Mouse (Mus musculus) left cerebral cortex, adult 9 months (tissue): Measurements from ENCODE around the gene Rpl26.

Experiments used
- DNase-seq, 2 experiments: peaks; one replicate each; pipeline ENCODE4 v3.0.0; 2022; ENCODE audit warnings: low spot score in 2 of 2

The Rpl26 gene

GRCm38 (mm10) chr11:68901351-68902046 lies at the start of gene Rpl26:
Rpl26 (plus strand) TSS chr11:68901583.
- DNase-seq: peak; percentile 92 to 100

DNA sequence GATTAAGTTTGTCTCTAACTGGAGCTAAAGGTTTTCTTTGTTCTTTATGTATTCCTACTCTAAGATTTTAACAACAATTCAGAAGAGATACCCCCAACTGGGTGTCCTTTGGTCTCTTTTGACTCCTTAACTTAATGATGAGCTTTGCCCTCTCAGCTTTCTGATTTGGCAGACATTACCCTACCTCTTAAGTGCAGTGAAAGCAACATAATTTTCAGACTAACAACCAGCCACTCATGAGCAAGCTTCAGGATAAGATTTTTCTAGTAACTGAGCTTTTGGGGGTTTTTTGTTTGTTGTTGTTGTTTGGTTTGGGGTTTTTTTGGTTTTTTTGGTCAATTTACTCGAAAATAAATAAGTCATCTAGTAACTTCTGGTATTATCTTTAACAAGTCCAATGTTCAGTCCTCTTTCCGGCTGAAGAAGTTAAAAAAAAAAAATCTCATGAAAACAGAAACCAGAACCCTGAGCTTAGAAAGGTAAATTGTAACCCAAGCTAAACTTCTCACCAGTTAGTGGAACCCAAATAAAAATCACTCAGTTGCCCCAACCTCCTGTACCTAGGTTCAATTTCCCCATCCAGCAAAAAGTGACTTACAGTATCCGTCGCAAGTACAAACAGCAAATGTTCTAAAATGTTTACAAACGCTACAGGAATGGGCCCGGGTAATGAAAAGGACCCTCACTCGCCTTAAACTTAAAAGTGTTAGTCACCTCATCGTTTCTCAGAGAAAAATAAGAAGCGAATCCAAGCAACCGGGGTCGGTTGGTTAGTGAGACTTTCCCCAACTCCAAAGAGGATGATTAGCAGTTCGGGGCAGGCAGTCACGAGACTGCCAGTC lies 49.5 kb upstream of the Rpl26 start:
- no peak for DNase-seq

DNA sequence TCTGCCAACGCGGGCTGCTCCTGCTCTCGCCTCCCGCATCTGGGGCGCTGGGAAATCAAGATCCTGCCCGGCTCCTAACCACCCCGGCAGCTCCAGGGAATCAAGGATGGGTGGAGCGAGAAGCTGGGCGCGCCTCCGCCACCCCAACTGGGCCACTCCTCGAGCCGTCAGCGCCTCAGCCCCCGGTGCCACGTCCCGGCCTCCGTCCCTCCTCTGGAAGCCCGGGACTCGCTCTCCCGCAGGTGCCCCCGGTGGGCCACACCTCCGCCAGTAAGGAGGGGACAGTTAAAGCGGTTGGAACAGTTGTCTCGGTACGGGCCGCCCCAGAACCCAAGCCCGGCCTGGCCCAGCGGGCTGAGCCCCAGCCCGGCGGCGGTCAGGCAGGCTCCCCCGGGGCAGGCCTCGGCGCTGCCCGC lies 48.9 kb upstream of the Rpl26 start:
- peak; percentile 30 to 60 for DNase-seq

DNA sequence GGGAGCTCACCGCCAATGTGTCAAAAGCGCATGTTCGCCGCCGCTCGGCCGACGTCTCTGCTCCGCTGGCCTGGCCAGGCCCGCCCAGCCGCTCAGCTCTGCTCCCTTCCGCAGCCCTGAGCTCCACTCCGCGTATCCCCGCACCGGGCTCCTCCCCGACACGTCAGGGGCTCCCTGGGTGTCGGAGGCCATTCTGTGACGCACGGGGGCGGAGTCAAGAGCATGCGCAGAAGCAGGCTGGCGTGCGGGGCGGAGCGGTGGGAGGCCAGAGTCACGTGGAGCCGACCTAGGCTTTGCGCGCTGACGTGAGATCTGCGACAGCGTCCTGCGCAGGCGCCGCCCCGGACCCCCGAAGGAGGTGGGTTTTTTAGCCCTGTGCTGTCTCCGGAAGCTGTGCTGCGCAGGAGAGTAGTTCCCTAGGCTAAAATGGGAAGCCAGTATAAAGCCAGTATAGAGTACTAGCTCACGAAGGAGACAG lies 48.4 kb upstream of the Rpl26 start:
- DNase-seq: peak; percentile 98 to 99

DNA sequence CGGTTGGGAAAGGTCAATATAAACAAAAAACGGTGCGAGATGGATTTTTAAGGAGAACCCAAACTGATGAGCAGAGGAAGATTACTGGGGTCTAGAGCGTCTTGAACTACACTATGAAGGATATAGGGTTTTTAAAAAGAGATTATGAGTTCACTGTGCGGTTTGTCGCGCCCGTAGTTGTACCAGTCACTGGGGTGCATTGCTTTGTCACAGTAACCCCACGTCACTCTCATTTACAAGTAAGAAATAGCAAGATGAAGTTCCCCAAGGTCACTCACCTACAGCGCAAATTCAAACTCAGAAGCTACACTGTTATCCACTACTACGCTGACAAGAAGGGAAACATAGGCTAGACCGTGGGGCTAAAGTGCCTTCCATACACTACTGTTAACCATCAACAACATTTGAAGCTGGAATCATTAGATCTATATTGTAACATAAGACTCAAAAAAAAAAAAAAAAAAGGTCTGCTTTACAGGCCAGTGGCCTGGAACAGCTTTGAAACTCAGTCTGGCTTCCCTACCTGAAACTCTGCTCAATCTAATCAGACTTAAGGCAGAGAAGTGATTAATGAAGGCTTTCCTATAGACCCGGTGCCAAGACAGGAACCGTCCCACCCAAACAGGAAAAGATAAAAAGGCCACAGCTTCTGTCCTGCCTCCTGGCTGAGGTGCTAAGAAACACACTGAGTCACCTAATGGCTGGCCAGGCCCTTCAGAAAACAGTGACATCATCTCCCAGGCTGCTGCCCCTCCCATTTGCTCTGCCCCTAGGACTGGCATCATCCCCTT lies 47.6 kb upstream of the Rpl26 start:
- no peak for DNase-seq

GRCm38 (mm10) chr11:68854621-68855020 lies 46.8 kb upstream of the Rpl26 start:
- DNase-seq: no peak

- DNase-seq: no peak
These were observed 44.1 kb upstream of the Rpl26 start for GRCm38 (mm10) chr11:68857329-68857728.

DNA sequence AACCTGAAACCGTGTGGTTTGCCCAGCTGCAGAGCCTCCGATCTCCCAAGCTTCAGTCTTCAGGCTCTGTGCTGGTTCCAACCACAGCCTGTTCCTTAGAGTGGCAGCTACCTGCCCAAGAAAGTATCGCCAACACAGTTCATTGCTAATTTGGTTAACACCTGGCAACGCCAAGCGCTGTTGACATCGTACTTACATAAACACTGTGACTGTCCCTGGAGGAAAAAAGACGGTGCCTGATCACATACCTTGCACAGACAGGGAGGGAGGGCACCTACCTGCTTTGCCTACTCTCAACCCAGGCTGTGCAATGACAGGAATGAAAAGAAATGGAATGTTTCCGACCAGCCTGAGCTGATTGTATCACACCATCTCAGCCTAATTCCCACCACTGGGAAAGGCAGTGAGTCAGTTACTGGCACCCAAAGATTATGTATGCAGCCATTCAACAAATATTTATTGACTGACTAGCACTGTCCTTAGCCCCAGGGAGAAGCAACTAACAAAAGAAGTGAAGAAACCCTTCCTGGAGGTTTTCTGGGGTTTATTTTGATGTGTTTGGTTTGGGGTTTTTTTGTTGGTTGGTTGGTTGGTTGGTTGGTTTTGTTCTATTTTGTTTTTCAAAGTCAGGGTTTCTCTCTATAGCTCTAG lies 41.3 kb upstream of the Rpl26 start:
- no peak for DNase-seq

DNA sequence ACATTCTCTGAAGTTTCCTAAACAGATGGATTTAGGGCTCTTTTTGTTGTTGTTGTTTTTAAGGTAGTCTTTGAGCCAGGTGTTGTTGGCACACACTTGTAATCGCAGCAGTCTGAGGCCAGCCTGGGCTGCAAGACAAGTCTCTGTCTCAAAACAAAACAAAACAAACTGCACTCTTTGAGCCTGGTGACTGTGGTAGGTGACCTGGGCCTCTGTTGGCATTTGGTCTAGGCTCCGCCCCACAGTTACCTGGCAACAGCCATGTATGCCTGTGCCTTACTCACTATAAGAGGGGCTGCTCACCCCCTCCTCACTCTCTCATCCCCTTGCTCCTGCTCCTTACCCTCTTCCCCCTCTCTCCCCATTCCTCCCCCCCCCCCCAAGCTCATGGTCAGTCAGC lies 39.1 kb upstream of the Rpl26 start:
- DNase-seq: no peak

DNA sequence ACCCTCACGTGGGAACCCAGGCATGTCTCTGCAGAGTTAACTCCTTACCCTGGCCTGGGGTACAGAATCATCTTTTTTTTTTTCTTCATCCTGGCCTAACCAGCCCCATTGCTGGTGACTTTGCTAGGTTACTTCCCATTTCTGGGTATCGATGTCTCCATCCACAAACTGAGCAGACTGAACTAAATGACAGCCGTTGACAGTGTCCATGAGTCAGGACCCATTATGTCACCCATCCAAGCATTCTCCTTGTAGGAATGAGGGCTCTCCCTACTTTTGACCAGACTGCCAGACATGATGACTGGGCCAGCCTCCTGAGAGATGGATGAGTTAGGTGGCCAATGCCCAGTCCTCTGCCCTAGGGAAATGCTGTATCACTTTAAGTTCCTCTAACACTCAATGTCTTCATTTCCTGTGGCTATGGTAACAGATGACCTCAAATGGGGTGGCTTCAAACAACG lies 37.7 kb upstream of the Rpl26 start:
- DNase-seq: no peak

- no peak for DNase-seq
These were observed 36.7 kb upstream of the Rpl26 start for GRCm38 (mm10) chr11:68864544-68865189.

DNA sequence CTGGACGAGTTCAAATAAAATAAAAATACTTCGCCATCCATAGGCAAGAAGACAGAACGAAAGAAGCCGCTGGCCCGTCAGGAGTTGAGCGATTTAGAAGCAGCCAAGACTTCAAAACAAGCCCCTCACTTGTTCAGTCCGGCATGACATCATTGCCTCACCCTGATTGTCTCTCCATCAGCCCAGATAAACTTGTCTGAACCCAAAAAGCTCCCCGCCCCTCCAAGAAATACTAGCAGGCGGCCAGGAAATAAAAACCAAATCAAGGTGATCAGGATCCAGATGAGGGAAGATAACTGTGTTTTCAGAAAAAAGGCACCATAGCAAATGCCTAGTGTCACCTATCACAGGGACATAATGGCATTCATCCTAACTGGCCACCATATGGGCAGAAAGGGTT lies 30.1 kb upstream of the Rpl26 start:
- no peak for DNase-seq

DNA sequence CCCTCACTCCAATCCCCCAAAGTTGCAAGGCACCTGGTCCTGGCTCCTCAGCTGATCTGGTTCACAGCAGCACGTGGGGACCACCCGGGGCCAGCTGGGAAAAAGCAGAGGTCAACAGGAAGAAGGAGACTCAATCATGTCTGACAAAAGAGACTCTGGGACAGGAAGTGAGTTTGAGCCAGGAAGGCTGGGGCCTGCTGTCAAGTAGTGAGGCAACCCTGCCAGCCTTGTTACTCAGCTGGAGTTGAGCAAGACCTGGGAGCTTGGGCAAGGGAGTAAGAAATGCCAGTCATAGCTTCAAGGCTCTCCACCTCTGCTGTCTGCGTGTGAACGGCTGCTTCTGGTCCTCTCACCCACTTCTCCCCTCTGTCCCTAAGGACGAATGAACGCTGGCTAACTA lies 29.6 kb upstream of the Rpl26 start, which contains the start of gene Ndel1:
Gene Ndel1, minus strand, starts transcription at position 111 of the 400 bp plus-strand sequence.
- no peak for DNase-seq

DNA sequence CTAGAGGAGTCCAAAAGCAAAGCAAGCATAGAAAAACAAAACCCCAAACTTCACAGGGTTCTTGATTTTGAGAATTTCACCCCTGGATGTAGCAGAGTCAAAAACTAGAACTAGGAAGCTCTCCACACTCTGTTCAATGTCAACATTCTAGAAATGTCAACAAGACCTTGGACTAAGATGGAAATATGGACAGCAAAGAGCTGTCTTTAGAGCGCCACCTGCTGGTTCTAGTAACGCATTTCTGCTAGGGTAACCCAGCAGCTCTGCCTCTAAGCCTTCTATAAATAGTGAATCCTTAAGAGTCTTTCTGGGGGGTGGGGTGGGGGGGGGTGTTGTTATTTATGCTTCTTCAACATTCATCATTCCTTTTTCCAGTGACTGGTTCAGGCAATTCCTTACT lies 26.5 kb upstream of the Rpl26 start:
- peak in 1 of 2 experiments; percentile 59 for DNase-seq

DNA sequence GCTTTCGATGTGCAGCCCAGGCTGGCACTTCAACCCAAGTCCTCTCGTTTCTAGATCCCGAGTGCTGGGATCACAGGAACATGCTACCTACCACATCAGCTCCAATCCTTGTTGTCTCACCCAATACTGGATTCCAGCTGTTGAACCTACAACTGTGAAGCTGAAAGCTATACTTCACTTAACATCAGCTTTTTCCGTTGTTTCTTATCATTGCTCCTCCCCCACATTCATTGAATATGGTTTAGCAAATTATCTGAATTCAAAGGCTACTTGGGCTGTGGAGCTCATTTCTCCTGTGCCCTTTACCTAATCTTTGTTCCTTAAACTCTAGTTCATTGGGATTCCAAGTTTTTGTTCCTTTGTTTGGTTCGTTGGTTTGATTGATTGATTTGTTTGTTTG lies 22.6 kb upstream of the Rpl26 start:
- no peak for DNase-seq

GRCm38 (mm10) chr11:68882107-68882506 lies 19.3 kb upstream of the Rpl26 start:
- no peak for DNase-seq

- no peak for DNase-seq
These were observed 17.5 kb upstream of the Rpl26 start for GRCm38 (mm10) chr11:68883843-68884242.

DNA sequence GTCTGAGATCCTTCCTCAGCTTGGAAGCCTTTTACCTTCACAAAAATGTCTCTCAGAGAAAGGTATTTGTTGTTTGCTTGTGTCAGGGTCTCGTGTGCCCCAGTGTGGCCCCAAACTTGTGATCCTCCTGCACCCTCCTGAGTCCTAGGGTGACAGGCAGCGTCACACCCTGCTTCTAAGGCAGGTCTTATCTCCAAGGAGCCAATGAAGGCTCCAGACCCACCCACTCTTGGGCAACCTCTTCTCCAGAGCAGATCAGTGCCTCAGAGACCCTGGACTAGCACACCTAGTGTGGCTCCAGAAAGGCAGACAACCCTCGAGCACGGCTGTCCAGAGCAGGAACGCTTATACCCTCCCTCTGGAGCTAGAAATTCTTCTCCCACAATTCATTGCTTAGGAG lies 17.0 kb upstream of the Rpl26 start:
- no peak for DNase-seq

GRCm38 (mm10) chr11:68886091-68886490 lies 15.3 kb upstream of the Rpl26 start:
- DNase-seq: no peak

GRCm38 (mm10) chr11:68888253-68888652 lies 13.1 kb upstream of the Rpl26 start, which contains the start of gene Rnf222:
Rnf222 (plus strand) TSS chr11:68888553.
- no peak for DNase-seq

GRCm38 (mm10) chr11:68888653-68889052 lies 12.7 kb upstream of the Rpl26 start:
- no peak for DNase-seq
